Mouse (Mus musculus): ENCODE results near the gene Gm33543. TPM values are rescaled to one million over a fixed set of nuclear protein-coding genes. Genes with fewer than 3 reads are reported as not detected.

Gm33543 gene
- total and polyA plus RNA-seq, 3 experiments: not detected

- no peaks in the 10 kb centered on the region for H3K27me3 ChIP-seq (replicated peaks)
- TF ChIP-seq MAZ (IDR thresholded peaks at IDR 0.05; ENCODE audit: low read depth, low read length) (no peak), MEF2A (IDR thresholded peaks at IDR 0.05; ENCODE audit: borderline replicate concordance, low read depth, low read length) (no peak), ZC3H11A (IDR thresholded peaks at IDR 0.05; ENCODE audit: low read depth, low read length) (no peak), MYC (IDR thresholded peaks at IDR 0.05; ENCODE audit: low read depth, low read length) (no peak), ZMIZ1 (IDR thresholded peaks at IDR 0.05; ENCODE audit: low read depth, low read length) (no peak), POLR2A (IDR thresholded peaks at IDR 0.05; ENCODE audit: low read depth, low read length) (no peak), NELFE (IDR thresholded peaks at IDR 0.05; ENCODE audit: low read depth, low read length) (no peak), UBTF (IDR thresholded peaks at IDR 0.05; ENCODE audit: low read depth, low read length) (no peak), IRF4 (IDR thresholded peaks at IDR 0.05; ENCODE audit: low read depth, low read length) (no peak), CHD2 (IDR thresholded peaks at IDR 0.05; ENCODE audit: low read length) (no peak)
- no peak overlapping the region for H3K4me2 ChIP-seq (ENCODE audit: insufficient read depth, low read depth, poor library complexity, severe bottlenecking)
- no peak for DNase-seq (ENCODE audit: extremely low read depth)
- no peak overlapping the region for H3K9ac ChIP-seq (ENCODE audit: insufficient read depth, low read depth)
- H3K27ac ChIP-seq (ENCODE audit: insufficient read depth, low read depth): no peak overlapping the region
- no peak overlapping the region for H3K4me3 ChIP-seq (replicated peaks in 1 of 3; ENCODE audit: low read depth in 2 of 3, low read length in 2 of 3, poor library complexity in 1 of 3)
- H3K9me3 ChIP-seq (replicated peaks; ENCODE audit: low read length): no peaks in the 10 kb centered on the region
- H3K79me2 ChIP-seq (replicated peaks; ENCODE audit: control insufficient read depth, extremely low read depth, insufficient read depth, poor library complexity, severe bottlenecking): no peaks in the 10 kb centered on the region
- no peaks in the 10 kb centered on the region for H3K36me3 ChIP-seq (replicated peaks in 1 of 2; ENCODE audit: control insufficient read depth in 1 of 2, insufficient read depth in 1 of 2, low read length in 1 of 2)
- dilution Hi-C loops (cut with MboI; ENCODE audit: extremely low pct_ligation_motif_present, extremely low pct_unique_long_range_greater_than_20kb, low sequenced_read_pairs) (no loop called here), in situ Hi-C loops (cut with MboI; ENCODE audit: low pct_ligation_motif_present, low pct_unique_long_range_greater_than_20kb, low sequenced_read_pairs) (no loop called here)
- H3K4me1 ChIP-seq (ENCODE audit: control insufficient read depth in 1 of 2, insufficient read depth in 2 of 2): peaks cover 5 to 12% of the 10 kb centered on the region in 2 experiments
Observed at GRCm38 (mm10) chr10:95787176-95787575, 55.6 kb downstream of the Gm33543 start.

- Histone ChIP-seq H3K4me2 (ENCODE audit: insufficient read depth, low read depth, poor library complexity, severe bottlenecking) (no peak overlapping the region), H3K4me3 (replicated peaks in 1 of 3; ENCODE audit: low read depth in 2 of 3, low read length in 2 of 3, poor library complexity in 1 of 3) (no peak overlapping the region), H3K9me3 (replicated peaks; ENCODE audit: low read length) (no peaks in the 10 kb centered on the region), H3K36me3 (replicated peaks in 1 of 2; ENCODE audit: control insufficient read depth in 1 of 2, insufficient read depth in 1 of 2, low read length in 1 of 2) (no peaks in the 10 kb centered on the region), H3K27ac (ENCODE audit: insufficient read depth, low read depth) (no peak overlapping the region), H3K9ac (ENCODE audit: insufficient read depth, low read depth) (no peak overlapping the region), H3K79me2 (replicated peaks; ENCODE audit: control insufficient read depth, extremely low read depth, insufficient read depth, poor library complexity, severe bottlenecking) (no peaks in the 10 kb centered on the region), H3K27me3 (replicated peaks) (no peaks in the 10 kb centered on the region), H3K4me1 (ENCODE audit: control insufficient read depth in 1 of 2, insufficient read depth in 2 of 2) (peaks cover 8 to 27% of the 10 kb centered on the region in 2 experiments)
- in situ Hi-C loops (cut with MboI; ENCODE audit: low pct_ligation_motif_present, low pct_unique_long_range_greater_than_20kb, low sequenced_read_pairs): no loop called here
- DNase-seq (ENCODE audit: extremely low read depth): no peak
- TF ChIP-seq IRF4 (IDR thresholded peaks at IDR 0.05; ENCODE audit: low read depth, low read length): 0 out of 2 replicates have a peak, but pooled peaks have one; percentile 4
- TF ChIP-seq RCOR1 (conservative IDR thresholded peaks at IDR 0.05; ENCODE audit: low read depth, low read length): no peak
- dilution Hi-C loops (cut with MboI; ENCODE audit: extremely low pct_ligation_motif_present, extremely low pct_unique_long_range_greater_than_20kb, low sequenced_read_pairs): no loop called here
Observed at GRCm38 (mm10) chr10:95784837-95785236, 57.9 kb downstream of the Gm33543 start.

- H3K9me3 ChIP-seq (replicated peaks; ENCODE audit: low read length): no peaks in the 10 kb centered on the region
- no peak for DNase-seq (ENCODE audit: extremely low read depth)
- no peaks in the 10 kb centered on the region for H3K79me2 ChIP-seq (replicated peaks; ENCODE audit: control insufficient read depth, extremely low read depth, insufficient read depth, poor library complexity, severe bottlenecking)
- dilution Hi-C loops (cut with MboI; ENCODE audit: extremely low pct_ligation_motif_present, extremely low pct_unique_long_range_greater_than_20kb, low sequenced_read_pairs) (no loop called here), in situ Hi-C loops (cut with MboI; ENCODE audit: low pct_ligation_motif_present, low pct_unique_long_range_greater_than_20kb, low sequenced_read_pairs) (no loop called here)
- TF ChIP-seq UBTF (IDR thresholded peaks at IDR 0.05; ENCODE audit: low read depth, low read length) (no peak), MXI1 (IDR thresholded peaks at IDR 0.05; ENCODE audit: low read depth, low read length) (no peak), CTCF (conservative IDR thresholded peaks at IDR 0.05 in 1 of 2, IDR thresholded peaks at IDR 0.05 in 1 of 2; ENCODE audit: low read depth in 2 of 2, low read length in 2 of 2) (no peak), POLR2AphosphoS2 (IDR thresholded peaks at IDR 0.05; ENCODE audit: low read depth, low read length) (no peak), BHLHE40 (IDR thresholded peaks at IDR 0.05; ENCODE audit: low read depth, low read length) (no peak), ZC3H11A (IDR thresholded peaks at IDR 0.05; ENCODE audit: low read depth, low read length) (no peak), ZNF384 (IDR thresholded peaks at IDR 0.05; ENCODE audit: low read depth, low read length) (no peak), PAX5 (IDR thresholded peaks at IDR 0.05; ENCODE audit: low read length) (no peak), SMC3 (IDR thresholded peaks at IDR 0.05; ENCODE audit: low read depth, low read length) (no peak), HCFC1 (IDR thresholded peaks at IDR 0.05; ENCODE audit: low read depth, low read length) (no peak), TCF12 (IDR thresholded peaks at IDR 0.05; ENCODE audit: low read depth, low read length) (no peak), USF1 (IDR thresholded peaks at IDR 0.05; ENCODE audit: low read depth, low read length) (no peak), E2F4 (IDR thresholded peaks at IDR 0.05; ENCODE audit: insufficient replicate concordance, low read depth, low read length) (no peak), EP300 (IDR thresholded peaks at IDR 0.05; ENCODE audit: low read length) (no peak), ZMIZ1 (IDR thresholded peaks at IDR 0.05; ENCODE audit: low read depth, low read length) (no peak), NRF1 (IDR thresholded peaks at IDR 0.05; ENCODE audit: low read depth, low read length) (no peak), POLR2A (IDR thresholded peaks at IDR 0.05; ENCODE audit: low read depth, low read length) (no peak), NELFE (IDR thresholded peaks at IDR 0.05; ENCODE audit: low read depth, low read length) (no peak), CHD1 (IDR thresholded peaks at IDR 0.05; ENCODE audit: low read depth, low read length) (no peak)
- H3K9ac ChIP-seq (ENCODE audit: insufficient read depth, low read depth): no peak overlapping the region
- no peaks in the 10 kb centered on the region for H3K27me3 ChIP-seq (replicated peaks)
- H3K36me3 ChIP-seq (replicated peaks in 1 of 2; ENCODE audit: control insufficient read depth in 1 of 2, insufficient read depth in 1 of 2, low read length in 1 of 2): no peaks in the 10 kb centered on the region
- no peak overlapping the region for H3K4me3 ChIP-seq (replicated peaks in 1 of 3; ENCODE audit: low read depth in 2 of 3, low read length in 2 of 3, poor library complexity in 1 of 3)
- peaks cover 8 to 27% of the 10 kb centered on the region in 2 experiments for H3K4me1 ChIP-seq (ENCODE audit: control insufficient read depth in 1 of 2, insufficient read depth in 2 of 2)
- no peak overlapping the region for H3K27ac ChIP-seq (ENCODE audit: insufficient read depth, low read depth)
- H3K4me2 ChIP-seq (ENCODE audit: insufficient read depth, low read depth, poor library complexity, severe bottlenecking): no peak overlapping the region
Observed at GRCm38 (mm10) chr10:95780881-95781600, 61.7 kb downstream of the Gm33543 start.

Measured in CH12.LX (cell line).